Mouse (Mus musculus) testis, adult 2 months (tissue): ENCODE measurements around the gene Pogz.

Experiments used
- CTCF ChIP-seq: fragments of 200-500 bp; IDR thresholded peaks from 2 replicates; pipeline ENCODE4 v1.5.1; 2012; ENCODE audit warnings: low read depth, mild to moderate bottlenecking, inconsistent platforms, low read length, moderate library complexity; ENCODE audit not compliant: control insufficient read depth, insufficient read depth, insufficient replicate concordance
- POLR2A ChIP-seq: fragments of 200-500 bp; IDR thresholded peaks from 2 replicates; pipeline ENCODE4 v1.6.1; 2012; ENCODE audit warnings: low read depth, mild to moderate bottlenecking, inconsistent platforms, low read length, moderate library complexity; ENCODE audit not compliant: control insufficient read depth

DNA sequence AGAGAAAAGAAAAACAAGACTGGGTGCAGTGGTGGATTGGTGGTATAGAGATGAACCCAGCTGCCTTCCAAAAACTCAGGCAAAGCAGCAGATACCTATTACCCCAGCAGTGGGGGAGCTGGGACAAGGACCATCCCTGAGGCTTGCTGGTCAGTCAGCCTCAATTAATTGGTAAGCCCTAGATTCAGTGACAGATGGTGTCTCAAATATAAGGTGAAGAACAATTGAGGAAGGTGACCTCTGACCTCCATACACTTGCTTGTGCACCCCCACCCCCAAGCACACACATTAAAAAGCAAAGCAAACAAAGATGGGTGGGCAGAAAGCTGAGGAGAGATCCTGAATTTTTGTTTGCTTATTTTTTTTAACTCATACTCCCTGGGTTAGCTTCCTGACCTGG lies 41.2 kb upstream of the Pogz start:
- TF ChIP-seq POLR2A, result no peak
- TF ChIP-seq CTCF, result no peak
